Mouse (Mus musculus) CH12.LX (cell line): Measurements from ENCODE around the gene Rps2. TPM values are rescaled to one million over a fixed set of nuclear protein-coding genes. Genes with fewer than 3 reads are reported as not detected.

Source experiments
- DNase-seq: peaks from one replicate; pipeline ENCODE4 v3.0.0-alpha.2; 2013; ENCODE audit errors: extremely low read depth
- H3K27ac ChIP-seq: 2 replicates; pipeline ENCODE4 v1.5.1; 2012; ENCODE audit warnings: low read depth, mild to moderate bottlenecking, control low read depth, moderate library complexity; ENCODE audit not compliant: insufficient read depth
- H3K27me3 ChIP-seq: replicated peaks from 2 replicates; pipeline ENCODE3; 2012; ENCODE audit warnings: inconsistent platforms
- H3K36me3 ChIP-seq, 2 experiments: replicated peaks in 1 of 2; 2 replicates each; pipeline versions ENCODE3 to v1.6.1; 2012; ENCODE audit warnings: inconsistent platforms in 1 of 2, low read length in 1 of 2, mild to moderate bottlenecking in 1 of 2, mixed read lengths in 1 of 2, moderate library complexity in 1 of 2; ENCODE audit not compliant: control insufficient read depth in 1 of 2, insufficient read depth in 1 of 2
- H3K4me1 ChIP-seq, 2 experiments: 2 replicates each; pipeline ENCODE4 v1.6.1; 2012; ENCODE audit warnings: inconsistent platforms in 1 of 2, moderate library complexity in 1 of 2; ENCODE audit not compliant: insufficient read depth in 2 of 2, control insufficient read depth in 1 of 2
- H3K4me2 ChIP-seq: 2 replicates; pipeline ENCODE4 v1.6.1; 2012; ENCODE audit warnings: low read depth, mild to moderate bottlenecking, control low read depth; ENCODE audit not compliant: poor library complexity, insufficient read depth, severe bottlenecking
- H3K4me3 ChIP-seq, 3 experiments: fragments of 150-350 bp in 1 of 3; sonication (generic) in 1 of 3; replicated peaks in 1 of 3; 2 replicates each; pipeline versions ENCODE3 to v1.5.1; 2011 to 2012; ENCODE audit warnings: low read depth in 2 of 3, low read length in 2 of 3, mild to moderate bottlenecking in 2 of 3, moderate library complexity in 2 of 3, control low read depth in 1 of 3, improper control_type of control experiment in 1 of 3, inconsistent platforms in 1 of 3, mixed read lengths in 1 of 3; ENCODE audit not compliant: poor library complexity in 1 of 3
- H3K79me2 ChIP-seq: replicated peaks from 2 replicates; pipeline ENCODE4 v1.6.1; 2012; ENCODE audit warnings: mild to moderate bottlenecking, moderate library complexity; ENCODE audit not compliant: control insufficient read depth, poor library complexity, insufficient read depth, severe bottlenecking; ENCODE audit errors: extremely low read depth
- H3K9ac ChIP-seq: 2 replicates; pipeline ENCODE4 v1.6.1; 2012; ENCODE audit warnings: low read depth, mild to moderate bottlenecking, control low read depth, moderate library complexity; ENCODE audit not compliant: insufficient read depth
- H3K9me3 ChIP-seq: replicated peaks from 2 replicates; pipeline ENCODE3; 2012; ENCODE audit warnings: low read length, inconsistent platforms, mixed read lengths
- CHD1 ChIP-seq: IDR thresholded peaks from 2 replicates; pipeline ENCODE4 v1.6.1; 2012; ENCODE audit warnings: low read depth, low read length, improper control_type of control experiment, inconsistent platforms
- CHD2 ChIP-seq: IDR thresholded peaks from 2 replicates; pipeline ENCODE4 v1.6.1; 2011; ENCODE audit warnings: low read length, improper control_type of control experiment
- E2F4 ChIP-seq: IDR thresholded peaks from 2 replicates; pipeline ENCODE4 v1.6.1; 2011; ENCODE audit warnings: low read depth, low read length, improper control_type of control experiment; ENCODE audit not compliant: insufficient replicate concordance
- ELF1 ChIP-seq: IDR thresholded peaks from 2 replicates; pipeline ENCODE4 v1.6.1; 2014; ENCODE audit warnings: low read depth, mild to moderate bottlenecking, inconsistent platforms, low read length, improper control_type of control experiment
- ETS1 ChIP-seq: conservative IDR thresholded peaks from 2 replicates; pipeline ENCODE4 v1.6.1; 2012; ENCODE audit warnings: low read depth, mild to moderate bottlenecking, inconsistent platforms, low read length, improper control_type of control experiment, moderate library complexity
- HCFC1 ChIP-seq: IDR thresholded peaks from 2 replicates; pipeline ENCODE4 v1.6.1; 2012; ENCODE audit warnings: low read depth, mild to moderate bottlenecking, inconsistent platforms, low read length, improper control_type of control experiment
- IRF4 ChIP-seq: IDR thresholded peaks from 2 replicates; pipeline ENCODE4 v1.6.1; 2014; ENCODE audit warnings: low read depth, mild to moderate bottlenecking, inconsistent platforms, low read length, improper control_type of control experiment
- JUND ChIP-seq: conservative IDR thresholded peaks from 2 replicates; pipeline ENCODE4 v1.6.1; 2011; ENCODE audit warnings: low read depth, low read length, improper control_type of control experiment
- KAT2A ChIP-seq: IDR thresholded peaks from 2 replicates; pipeline ENCODE4 v1.6.1; 2012; ENCODE audit warnings: low read length, improper control_type of control experiment, inconsistent platforms; ENCODE audit not compliant: insufficient replicate concordance
- MAFK ChIP-seq: IDR thresholded peaks from 2 replicates; pipeline ENCODE4 v1.6.1; 2011; ENCODE audit warnings: low read length, improper control_type of control experiment; ENCODE audit not compliant: insufficient replicate concordance
- MAZ ChIP-seq: IDR thresholded peaks from 2 replicates; pipeline ENCODE4 v1.6.1; 2012; ENCODE audit warnings: low read depth, mild to moderate bottlenecking, inconsistent platforms, low read length, improper control_type of control experiment, moderate library complexity
- MEF2A ChIP-seq: IDR thresholded peaks from 2 replicates; pipeline ENCODE4 v1.6.1; 2014; ENCODE audit warnings: low read depth, mild to moderate bottlenecking, inconsistent platforms, low read length, improper control_type of control experiment, borderline replicate concordance
- MXI1 ChIP-seq: IDR thresholded peaks from 2 replicates; pipeline ENCODE4 v1.6.1; 2011; ENCODE audit warnings: mild to moderate bottlenecking, low read depth, low read length, improper control_type of control experiment
- MYC ChIP-seq: IDR thresholded peaks from 2 replicates; pipeline ENCODE4 v1.6.1; 2011; ENCODE audit warnings: low read depth, mild to moderate bottlenecking, improper control_type of control experiment, low read length
- NELFE ChIP-seq: IDR thresholded peaks from 2 replicates; pipeline ENCODE4 v1.6.1; 2011; ENCODE audit warnings: low read depth, low read length, improper control_type of control experiment
- PAX5 ChIP-seq: IDR thresholded peaks from 2 replicates; pipeline ENCODE4 v1.6.1; 2012; ENCODE audit warnings: low read length, inconsistent platforms, mixed read lengths
- POLR2AphosphoS2 ChIP-seq: IDR thresholded peaks from 2 replicates; pipeline ENCODE4 v1.6.1; 2011; ENCODE audit warnings: low read depth, low read length, improper control_type of control experiment
- RCOR1 ChIP-seq: conservative IDR thresholded peaks from 2 replicates; pipeline ENCODE4 v1.6.1; 2012; ENCODE audit warnings: low read depth, mild to moderate bottlenecking, inconsistent platforms, low read length, improper control_type of control experiment
- SMC3 ChIP-seq: IDR thresholded peaks from 2 replicates; pipeline ENCODE4 v1.6.1; 2011; ENCODE audit warnings: low read depth, low read length, improper control_type of control experiment
- UBTF ChIP-seq: IDR thresholded peaks from 2 replicates; pipeline ENCODE4 v1.6.1; 2012; ENCODE audit warnings: low read depth, mild to moderate bottlenecking, inconsistent platforms, low read length, improper control_type of control experiment, moderate library complexity
- ZKSCAN1 ChIP-seq: IDR thresholded peaks from 2 replicates; pipeline ENCODE4 v1.6.1; 2012; ENCODE audit warnings: low read depth, inconsistent platforms, low read length, improper control_type of control experiment, borderline replicate concordance
- ZMIZ1 ChIP-seq: IDR thresholded peaks from 2 replicates; pipeline ENCODE4 v1.6.1; 2012; ENCODE audit warnings: low read depth, mild to moderate bottlenecking, inconsistent platforms, low read length, improper control_type of control experiment
- ZNF384 ChIP-seq: IDR thresholded peaks from 2 replicates; pipeline ENCODE4 v1.6.1; 2012; ENCODE audit warnings: low read depth, low read length, improper control_type of control experiment, inconsistent platforms
- dilution Hi-C: fragments of 300-500 bp; cut with MboI; formaldehyde crosslinking; loops from 2 replicates; pipeline ENCODE4 v1.14.3; 2020; ENCODE audit warnings: low sequenced_read_pairs; ENCODE audit not compliant: extremely low pct_unique_long_range_greater_than_20kb, extremely low pct_ligation_motif_present
- in situ Hi-C: fragments of 300-500 bp; cut with MboI; formaldehyde crosslinking; loops from 3 replicates; pipeline ENCODE4 v1.14.3; 2019; ENCODE audit warnings: low sequenced_read_pairs, low pct_ligation_motif_present, low pct_unique_long_range_greater_than_20kb, mixed read lengths
- polyA plus RNA-seq: library from polyadenylated mRNA; unstranded; fragments of >175 nt; gene quantifications from 2 replicates; pipeline ENCODE4 v1.2.1, GENCODE M21; 2012; ENCODE audit warnings: low read depth; ENCODE audit not compliant: insufficient read length
- total RNA-seq, 2 experiments: library from RNA; depleted of rRNA; stranded (reverse); fragments of 300-350 nt in 1 of 2; fragments of >200 nt in 1 of 2; gene quantifications; 2 replicates each; pipeline ENCODE4 v1.2.3; 2012 to 2014

The Rps2 gene
- total and polyA plus RNA-seq, 3 experiments, result 2,057 to 6,050 (median 5,410) TPM

DNA sequence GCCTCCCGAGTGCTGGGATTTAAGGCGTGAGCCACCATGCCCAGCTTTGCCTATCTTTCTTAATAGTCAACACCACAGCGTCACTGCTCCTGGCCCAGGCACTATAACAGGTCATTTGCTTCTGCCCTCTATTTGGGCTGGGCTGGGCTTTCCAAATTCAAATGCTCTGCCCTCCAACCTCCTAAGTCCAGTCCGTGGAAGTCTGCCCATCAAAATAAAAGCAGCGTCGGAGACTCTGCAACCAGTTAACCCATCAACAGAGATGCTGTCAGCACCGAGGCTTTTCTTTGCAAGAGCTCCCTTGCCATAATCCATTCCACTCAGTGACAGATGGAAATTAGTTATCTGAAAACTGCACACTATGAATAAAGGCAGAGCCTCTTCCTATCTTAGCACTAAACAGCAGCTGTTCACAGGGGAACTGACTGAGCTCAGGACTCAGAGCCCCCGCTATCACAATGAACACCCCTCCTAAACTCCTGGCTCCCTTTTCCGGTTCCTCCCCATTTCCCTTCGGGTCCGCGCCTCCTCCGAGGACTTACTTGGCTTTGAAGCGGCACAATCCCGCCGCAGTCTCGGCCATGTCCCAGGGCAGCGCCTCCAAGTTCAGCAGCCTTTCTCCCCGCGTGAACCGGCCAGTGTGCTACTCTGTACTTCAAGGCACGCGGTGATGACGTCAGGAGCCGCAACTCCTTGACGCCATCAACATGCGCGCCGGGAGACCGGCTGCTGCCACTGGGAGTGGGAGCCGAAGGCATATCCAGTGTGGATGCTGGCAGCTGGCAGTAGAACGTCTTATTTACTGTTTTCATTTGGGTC is 10.7 kb upstream of the Rps2 start, which contains the start of gene Tbl3 (continued):
- TF ChIP-seq MAZ, result no peak
- no peak for TF ChIP-seq CHD1
- TF ChIP-seq JUND, result 0 out of 2 replicates have a peak, but pooled peaks have one; percentile 33
- no peak for TF ChIP-seq UBTF
- TF ChIP-seq ZNF384, result no peak; the same call in none of the 2 replicates
- TF ChIP-seq ELF1, result peak; percentile 66; the same call in 1 of the 2 replicates
- 0 out of 2 replicates have a peak, but pooled peaks have one; percentile 9 for TF ChIP-seq CHD2
- no peak for TF ChIP-seq E2F4
- peak; percentile 78; the same call in 1 of the 2 replicates for TF ChIP-seq POLR2AphosphoS2
- peak; percentile 83; the same call in 1 of the 2 replicates for TF ChIP-seq ZMIZ1
- TF ChIP-seq SMC3, result no peak
- peak; percentile 89 for TF ChIP-seq NELFE

DNA sequence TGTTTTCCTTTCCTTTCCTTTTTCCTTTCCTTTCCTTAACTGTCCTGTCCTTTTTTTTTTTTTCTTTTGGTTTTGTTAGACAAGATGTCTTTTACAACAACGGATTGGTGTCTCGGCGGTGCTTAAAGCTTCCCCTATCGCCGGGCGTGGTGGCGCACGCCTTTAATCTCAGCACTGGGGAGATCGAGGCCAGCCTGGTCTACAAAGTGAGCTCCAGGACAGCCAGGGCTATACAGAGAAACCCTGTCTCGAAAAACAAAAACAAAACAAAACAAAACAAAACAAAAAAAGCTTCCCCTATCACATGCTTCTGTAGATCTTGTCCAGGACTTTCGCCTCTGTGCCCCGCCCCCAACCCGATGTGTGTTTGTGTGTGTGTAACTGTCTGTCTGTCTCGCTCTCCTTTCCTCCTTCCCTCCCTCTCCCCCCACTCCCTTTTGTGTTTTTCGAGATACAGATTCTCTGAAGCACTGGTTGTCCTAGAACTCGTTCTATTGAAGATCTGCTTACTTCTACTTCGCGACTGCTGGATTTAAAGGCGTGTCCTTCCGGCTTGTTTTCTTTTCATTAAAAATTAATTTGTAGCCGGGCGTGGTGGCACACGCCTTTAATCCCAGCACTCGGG is 10.0 kb upstream of the Rps2 start:
- TF ChIP-seq HCFC1 (no peak), MEF2A (no peak), MAFK (no peak), IRF4 (no peak), JUND (no peak), RCOR1 (no peak), KAT2A (no peak), PAX5 (no peak), MYC (0 out of 2 replicates have a peak, but pooled peaks have one; percentile 34), MAZ (no peak), MXI1 (peak; percentile 85), CHD2 (0 out of 2 replicates have a peak, but pooled peaks have one; percentile 34), POLR2AphosphoS2 (no peak), ZKSCAN1 (no peak), ETS1 (no peak)
- Histone ChIP-seq H3K9ac (peak overlapping the region; percentile 86), H3K4me3 (peak overlapping the region; percentile 83 to 96 (median 94)), H3K79me2 (peaks cover 14% of the 10 kb centered on the region), H3K9me3 (no peaks in the 10 kb centered on the region), H3K27me3 (no peaks in the 10 kb centered on the region), H3K4me2 (peak overlapping the region; percentile 68), H3K4me1 (peaks cover 7 to 19% of the 10 kb centered on the region in 2 experiments; a peak in 3 of 4 replicates), H3K27ac (peak overlapping the region; percentile 52), H3K36me3 (peaks cover 21 to 27% of the 10 kb centered on the region in 2 experiments)
- in situ Hi-C loops, result no loop called here
- dilution Hi-C loops, result no loop called here
- DNase-seq, result no peak
